Mouse (Mus musculus) lung, adult 18-20 months (tissue): ENCODE measurements at regions not wholly inside any gene's neighbourhood (a gene's known extent, or its start where the extent isn't known, plus 50 kb on each side); places are given as distances from the start of the nearest gene placed in this dataset.

ENCODE experiments used
- DNase-seq, 2 experiments: peaks; one replicate each; pipeline ENCODE4 v3.0.0; 2022; ENCODE audit warnings: mixed read lengths in 2 of 2

DNA sequence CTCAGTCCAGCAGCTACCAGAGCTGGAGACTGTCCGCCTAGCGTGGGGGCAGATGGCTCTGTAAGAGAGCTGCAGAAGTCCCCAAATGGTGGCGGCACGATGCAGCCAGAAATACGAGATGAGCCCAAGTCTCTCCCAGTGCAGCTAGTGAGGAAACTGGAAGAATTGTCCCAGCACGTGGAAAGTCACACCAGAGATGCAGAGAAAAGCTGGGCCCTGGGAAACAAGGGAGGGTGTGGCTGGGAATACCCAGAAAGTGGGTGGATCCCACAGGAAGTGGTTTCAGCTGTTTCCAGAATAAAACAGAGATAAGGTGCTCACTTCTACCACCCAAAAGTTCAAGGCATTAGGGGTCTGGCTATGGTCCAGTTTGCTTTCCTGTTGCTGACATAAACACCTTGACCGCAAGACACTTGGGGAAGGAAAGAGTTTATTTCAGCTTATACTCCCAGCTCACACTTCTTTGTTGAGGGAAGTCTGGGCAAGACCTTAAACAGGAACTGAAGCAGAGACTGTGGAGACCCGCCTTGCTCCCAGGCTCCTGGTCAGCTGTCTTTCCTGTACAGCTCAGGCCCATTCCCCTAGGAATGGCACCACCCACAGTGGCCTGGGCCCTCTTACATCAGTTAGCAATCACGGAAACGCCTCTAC, 184.5 kb upstream of the Jmjd1c start:
- peak; percentile 77 to 84 for DNase-seq

DNA sequence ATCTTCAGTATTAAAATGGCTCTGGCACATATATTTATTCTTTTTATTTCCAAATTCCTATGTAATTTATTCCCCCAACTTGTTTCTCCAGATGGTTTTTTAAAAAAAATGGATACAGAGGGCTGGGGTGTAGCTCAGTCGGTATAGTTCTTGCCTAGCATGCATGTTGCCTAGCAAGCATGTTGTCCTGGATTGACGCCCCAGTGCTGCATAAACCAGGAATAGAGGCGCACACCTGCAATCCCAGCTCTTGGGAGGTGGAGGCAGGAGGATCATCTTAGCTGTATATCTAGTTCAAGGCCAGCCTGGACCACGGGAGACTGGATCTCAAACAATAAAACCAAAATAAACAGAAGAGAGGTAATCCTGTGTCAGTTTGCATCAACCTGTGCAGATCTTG, 183.5 kb upstream of the Jmjd1c start:
- no peak for DNase-seq

DNA sequence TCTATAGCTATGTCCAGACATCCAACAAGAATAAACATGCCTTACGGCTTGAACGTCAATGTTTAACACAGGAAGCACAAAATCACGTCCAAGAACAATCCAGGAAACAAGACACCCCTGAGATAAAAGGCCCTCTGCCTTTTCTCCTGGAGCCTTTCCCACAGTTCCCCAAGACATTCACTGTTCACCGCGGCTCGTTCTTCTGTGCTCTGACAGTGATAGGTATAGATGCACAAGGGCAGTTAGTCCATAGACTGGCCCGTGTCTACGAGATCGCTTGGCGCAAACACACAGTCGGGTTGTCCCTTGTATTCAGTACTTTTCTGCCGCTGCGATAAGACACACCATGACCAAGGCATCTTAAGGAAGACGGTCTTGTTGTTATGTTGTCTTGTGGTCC, 182.7 kb upstream of the Jmjd1c start:
- no peak for DNase-seq

DNA sequence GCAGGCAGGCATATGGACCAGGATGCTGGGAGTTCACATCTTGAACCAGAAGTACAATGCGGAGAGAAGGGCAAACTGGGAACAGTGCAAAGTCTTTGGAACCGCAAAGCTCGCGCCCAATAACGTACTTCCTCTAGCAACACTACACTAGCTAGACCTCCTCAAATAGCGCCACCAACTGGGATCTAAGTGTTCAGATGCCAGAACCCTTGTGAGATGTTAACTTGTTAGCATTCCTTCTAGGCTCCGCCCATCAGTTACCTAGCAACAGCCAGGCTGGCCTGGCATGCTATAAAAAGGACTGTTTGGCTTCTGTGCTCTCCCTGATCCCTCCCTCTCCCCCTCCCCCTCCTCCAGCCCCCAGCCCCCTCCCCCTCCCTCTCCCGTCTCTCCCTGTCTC, 182.3 kb upstream of the Jmjd1c start:
- peak; percentile 40 to 73 for DNase-seq

DNA sequence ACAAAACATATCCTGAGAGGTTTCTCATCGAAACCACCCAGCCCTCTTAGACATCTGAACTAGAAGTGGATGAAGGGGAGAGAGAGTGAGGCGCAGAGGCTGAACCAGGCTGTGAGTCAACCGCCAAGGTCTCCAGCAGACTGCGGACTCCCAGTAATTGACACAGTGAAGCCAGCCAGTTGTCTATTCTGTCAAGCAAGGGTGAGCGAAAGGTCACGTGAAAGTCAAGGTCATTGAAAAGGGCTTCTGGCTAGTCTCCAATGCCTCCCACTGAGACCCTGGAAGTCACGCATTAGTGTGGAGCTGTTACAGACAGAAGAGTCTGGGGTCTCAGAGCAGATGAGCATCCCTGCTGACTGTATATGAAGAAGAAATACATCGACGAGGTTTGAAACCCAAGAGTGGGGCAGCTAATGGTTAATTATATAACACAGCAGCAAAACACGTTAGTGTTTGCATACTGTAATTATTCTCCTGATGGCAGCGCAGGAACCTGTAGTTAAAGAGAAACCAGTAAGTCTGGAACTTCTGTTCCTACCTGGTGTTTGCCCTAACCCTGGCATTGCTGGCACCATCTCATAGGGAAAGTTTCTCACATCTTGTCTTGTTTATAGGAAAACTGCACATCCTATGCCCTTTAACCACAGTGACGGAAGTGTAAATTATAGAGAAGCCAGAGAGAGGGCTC, 181.5 kb upstream of the Jmjd1c start:
- no peak for DNase-seq

DNA sequence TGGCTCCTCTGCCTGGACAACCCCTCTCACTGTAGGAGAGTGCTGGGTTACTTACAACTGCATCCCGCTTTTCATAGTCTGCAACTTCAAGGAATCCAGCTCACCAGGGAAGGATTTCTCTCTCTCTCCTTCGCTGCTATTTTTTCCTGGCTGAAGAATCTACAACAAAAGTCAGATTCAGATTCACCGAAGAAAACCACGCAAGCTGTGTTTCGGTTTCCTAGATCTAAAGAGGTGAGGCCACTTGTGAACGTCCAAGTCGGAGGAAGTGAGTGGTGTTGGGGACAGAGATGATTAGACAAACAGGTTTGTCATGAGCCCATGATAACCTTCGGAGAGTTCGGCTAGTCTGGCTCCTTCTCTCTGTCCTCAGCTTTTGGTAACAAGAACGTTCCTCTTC, 180.1 kb upstream of the Jmjd1c start:
- DNase-seq = no peak

DNA sequence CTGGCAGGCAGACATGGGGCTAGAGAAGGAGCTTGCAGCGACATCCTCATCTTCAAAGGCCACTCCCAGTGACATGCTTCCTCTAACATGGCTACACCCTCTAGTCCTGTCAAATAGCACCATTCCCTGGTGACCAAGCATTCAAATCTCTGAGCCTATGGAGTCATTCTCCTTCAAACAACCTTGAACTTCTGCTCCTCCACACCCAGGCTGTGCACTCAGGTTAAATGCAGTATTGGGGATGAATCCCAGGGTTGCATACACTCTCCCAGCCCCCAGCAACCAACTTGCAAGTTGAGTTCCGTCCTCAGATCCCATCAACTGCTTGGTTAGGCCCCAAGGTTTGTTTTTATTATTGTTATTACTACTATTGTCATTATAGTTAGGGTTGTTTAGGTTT, 178.2 kb upstream of the Jmjd1c start:
- DNase-seq = no peak

DNA sequence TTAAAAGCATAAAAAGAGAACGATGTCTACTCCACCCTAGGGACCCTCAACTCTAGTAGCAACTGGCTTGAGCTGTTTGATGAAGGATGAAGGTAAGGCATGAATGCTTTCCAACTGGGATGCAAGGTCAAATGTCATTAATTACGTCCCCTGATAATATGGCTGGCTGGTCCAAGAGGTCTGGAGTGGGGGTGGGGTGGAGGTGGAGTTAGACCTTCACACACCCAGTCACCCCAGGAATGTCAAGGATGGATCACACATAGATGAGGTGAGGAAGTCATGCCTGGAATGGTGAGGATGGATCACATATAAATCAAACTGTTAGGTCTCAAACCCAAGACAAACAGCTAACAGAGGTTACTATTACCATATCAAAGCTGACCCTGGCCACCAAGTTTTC, 177.2 kb upstream of the Jmjd1c start:
- DNase-seq = no peak

DNA sequence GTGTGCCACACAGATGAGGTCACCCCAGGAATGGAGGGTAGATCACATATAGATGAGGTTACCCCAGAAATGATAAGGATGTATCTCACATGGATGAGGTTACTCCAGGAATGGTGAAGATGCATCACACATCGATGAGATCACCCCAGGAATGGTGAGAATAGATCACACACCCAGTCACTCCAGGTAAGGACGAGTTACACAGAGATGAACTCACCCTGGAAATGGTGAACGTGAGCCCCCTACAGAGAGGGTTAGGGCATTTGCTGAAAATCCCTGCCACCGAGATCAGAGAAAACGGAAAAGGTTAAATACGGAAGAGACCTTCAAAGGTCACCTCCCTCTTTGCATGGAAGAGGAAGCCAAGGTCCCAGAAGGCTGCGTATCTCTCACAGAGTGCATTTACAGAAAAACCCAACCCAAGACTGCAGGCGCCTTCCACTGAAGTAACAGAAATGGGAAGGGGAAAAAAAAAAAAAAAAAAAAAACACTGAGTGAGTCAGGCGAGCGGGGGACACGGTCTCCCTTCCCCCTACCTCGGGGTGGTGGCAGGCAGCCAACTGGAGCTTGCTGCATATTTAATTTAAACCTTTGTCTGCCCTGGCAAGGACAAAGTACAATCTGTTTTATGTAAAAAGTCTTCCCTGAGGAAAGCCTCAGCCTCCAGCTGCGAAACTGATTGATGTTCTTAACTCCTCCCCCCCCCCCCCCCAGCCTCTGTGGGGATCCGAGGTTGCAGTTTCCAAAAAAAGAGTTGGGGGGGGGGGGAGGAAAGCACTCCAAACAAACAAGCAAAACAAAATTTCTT, 175.8 kb upstream of the Jmjd1c start:
- peak; percentile 66 to 71 for DNase-seq

DNA sequence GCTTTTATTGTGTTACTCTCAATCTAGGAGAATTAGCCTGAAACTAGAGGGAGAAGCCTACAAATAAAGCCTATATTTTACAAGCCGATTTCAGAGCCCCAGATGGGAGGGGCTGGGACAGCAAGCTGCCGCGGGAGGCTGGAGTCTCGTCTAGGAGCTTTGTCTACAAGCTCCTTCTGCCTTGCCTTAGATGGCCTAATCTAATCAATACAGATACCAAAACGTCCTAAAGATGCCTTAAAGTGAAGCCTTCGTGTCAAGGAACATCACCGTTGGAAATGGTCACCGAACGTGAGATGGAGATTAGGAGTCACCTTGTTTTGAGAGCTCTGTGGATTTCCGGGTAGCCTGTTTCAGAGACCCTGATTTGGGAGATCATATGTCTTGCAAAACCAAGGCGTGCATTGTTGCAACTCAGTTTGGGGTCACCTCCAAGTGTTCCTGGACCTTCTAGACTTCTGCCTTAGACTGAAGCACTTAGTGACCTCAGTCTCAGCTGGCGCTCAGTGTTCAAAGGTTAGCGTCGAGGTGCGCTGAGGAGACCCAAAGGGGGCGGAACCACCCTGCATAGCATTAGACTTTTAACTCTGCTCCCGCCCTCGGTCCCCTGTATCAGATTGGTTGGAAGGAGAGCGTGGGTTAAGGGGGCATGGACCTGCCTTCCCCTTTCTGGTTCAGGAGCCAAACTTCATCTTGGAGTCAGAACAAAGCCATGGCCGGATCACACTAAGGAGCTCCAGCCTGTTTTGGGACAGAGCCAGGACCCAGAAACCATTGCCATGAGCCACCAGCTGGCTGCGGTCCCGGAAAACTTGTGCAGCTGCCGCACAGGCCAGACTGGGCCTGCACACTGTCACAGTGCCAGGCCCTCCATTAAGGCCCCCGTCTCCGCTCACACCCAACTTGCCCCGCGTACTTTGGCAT, 174.9 kb upstream of the Jmjd1c start:
- DNase-seq = peak; percentile 92 to 96

DNA sequence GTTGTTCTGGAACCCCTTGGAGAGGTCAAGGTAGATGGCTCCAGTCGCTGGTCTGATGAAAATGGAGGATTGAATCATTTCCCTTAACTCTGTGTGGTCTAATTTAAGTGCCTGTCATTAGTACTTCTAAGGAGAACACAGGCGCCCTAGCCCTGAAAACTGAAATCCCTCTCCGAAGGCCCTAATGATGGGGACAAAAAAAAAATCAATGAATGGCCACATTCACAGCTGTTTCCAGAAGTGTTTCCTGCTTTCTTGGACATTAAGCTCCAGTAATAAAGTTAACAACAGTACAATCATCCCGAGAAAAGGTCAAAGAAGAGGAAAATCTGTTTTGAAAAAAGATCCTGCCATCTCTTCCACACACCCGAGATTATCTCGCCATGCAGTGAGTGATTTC, 174.1 kb upstream of the Jmjd1c start:
- no peak for DNase-seq

DNA sequence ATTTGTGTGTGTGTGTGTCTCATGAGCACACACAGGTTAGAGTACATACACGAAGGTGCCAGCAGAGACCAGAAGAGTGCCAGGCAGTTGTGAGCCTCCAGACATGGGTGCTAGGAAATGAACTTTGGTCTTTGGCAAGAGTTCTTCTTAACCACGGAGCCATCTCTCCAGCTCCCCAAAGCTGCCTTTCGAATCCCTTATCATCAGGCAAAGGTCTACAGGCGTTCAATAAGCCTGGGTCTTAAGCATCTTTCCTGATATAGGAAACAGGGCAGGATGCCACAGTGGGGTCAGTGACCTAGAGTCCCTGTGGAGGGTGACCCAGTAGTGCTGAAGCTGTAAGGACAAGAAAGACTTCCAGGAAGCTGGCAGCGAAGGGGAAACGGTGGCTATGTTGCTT, 173.6 kb upstream of the Jmjd1c start:
- DNase-seq = no peak

DNA sequence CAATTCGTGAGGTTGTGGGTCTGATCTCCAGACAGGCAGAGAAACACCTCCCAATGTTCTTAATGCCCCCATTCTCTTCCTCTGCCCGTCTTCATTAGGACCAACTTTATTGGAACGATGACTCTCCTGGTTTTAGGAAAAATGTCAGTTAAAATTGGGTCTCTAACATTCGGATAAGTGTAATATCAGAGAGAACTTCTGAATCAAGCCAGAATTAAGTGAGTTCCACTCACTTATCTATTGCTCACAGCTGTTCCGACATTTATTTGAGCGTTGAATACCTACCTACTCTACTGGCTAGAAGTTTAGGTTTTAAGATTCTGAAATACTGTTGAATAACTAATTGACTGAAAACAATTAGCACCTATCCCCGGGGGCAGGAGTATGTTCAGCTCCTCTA, 172.0 kb upstream of the Jmjd1c start:
- DNase-seq = no peak

DNA sequence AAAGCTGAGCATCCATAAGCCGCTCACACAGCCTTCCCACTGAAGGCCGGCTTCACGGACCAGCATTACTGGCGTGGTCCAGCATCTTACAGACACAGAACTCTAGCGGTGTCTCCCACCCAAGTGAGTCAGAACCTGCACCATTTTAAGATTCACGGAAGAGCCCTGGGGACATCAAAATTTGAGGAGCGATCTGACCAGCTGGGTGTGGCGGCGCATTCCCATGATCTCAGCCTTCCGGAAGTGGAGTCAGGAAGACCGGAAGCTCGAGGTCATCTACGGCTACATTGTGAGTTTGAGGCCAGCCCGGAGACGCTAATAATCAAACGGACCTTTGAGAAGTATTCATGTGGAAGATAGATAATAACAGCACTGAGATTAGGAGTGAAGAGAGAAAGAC, 171.5 kb upstream of the Jmjd1c start:
- no peak for DNase-seq

DNA sequence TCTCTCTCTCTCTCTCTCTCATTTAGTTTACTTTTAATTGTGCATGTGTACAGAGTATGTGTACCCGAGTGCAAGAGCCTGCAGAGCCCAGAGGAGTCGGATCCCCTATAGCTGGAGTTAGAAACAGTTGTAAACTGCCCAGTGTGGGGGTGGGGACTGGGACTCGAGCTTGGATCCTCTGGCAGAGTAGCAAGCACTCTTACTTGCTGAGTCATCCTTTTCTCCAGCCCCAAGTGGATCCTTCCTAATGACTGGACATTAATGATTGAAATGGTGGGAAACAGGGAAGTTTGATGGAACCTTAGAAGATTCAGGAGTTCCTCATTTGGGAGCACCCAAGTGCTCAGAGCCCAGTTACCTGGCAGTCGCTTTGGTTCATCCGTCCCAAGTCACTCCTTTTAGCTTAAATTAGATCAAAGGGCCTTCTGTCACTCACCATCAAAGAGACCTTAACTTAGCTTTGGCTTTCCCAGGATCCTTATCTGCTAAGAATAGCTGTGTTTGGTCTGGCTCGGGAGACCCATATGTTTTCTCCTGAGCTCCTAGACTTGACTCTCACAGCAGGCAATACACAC, 170.3 kb upstream of the Jmjd1c start:
- no peak for DNase-seq

DNA sequence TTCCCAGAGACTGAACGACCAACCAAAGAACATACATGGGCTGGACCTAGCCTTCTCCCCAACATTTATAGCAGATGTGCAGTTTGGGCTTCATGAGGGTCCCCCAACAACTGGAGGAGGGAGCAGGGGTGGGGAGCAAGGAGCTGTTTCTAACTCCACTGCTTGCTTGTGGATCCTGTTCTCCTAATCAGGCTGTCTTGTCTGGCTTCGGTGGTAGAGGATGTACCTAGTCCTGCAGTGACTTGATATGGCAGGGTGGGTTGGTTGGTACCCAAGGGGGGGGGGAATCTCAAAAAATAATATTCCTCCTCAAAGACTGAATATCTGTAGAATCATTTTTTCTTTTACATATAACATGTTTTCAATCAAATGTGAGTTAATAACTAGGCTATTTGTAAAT, 168.3 kb upstream of the Jmjd1c start:
- DNase-seq = no peak

DNA sequence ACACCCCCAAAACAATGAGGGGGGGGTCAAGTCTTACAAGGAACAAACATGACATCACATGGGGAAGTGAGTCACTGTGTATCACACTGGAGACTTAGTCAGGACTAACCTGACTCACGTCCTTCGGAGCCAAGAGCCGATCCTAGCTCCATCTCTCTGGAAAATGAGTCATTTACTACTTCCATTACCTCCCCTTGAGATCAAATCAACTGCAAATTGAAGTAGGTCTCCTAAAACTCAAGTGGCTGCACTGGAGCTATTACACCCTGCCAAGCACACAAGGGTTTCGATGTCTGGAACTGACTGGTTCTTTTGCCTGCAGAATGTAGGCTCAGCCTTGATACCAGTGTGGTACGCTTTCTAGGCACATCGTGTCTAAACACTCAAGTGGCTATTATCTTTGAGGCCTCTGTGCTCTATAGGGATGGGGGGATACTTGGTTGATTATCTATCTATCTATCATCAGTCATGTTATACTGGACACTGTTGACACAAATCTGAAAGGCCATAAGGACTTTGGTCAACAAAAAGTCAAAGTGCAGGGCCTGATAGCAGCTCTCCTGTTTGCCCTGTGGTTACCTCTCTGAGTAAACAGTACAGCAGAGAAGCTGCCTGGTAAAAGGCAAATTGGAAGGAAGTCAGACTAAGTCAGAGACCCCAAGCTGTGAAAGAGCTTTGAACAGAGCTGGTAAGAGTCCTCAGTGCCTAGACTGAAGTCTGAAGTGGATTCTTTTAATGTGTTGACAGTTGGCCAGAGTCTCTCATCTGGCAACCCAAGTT, 167.5 kb upstream of the Jmjd1c start:
- peak; percentile 60 to 78 for DNase-seq

DNA sequence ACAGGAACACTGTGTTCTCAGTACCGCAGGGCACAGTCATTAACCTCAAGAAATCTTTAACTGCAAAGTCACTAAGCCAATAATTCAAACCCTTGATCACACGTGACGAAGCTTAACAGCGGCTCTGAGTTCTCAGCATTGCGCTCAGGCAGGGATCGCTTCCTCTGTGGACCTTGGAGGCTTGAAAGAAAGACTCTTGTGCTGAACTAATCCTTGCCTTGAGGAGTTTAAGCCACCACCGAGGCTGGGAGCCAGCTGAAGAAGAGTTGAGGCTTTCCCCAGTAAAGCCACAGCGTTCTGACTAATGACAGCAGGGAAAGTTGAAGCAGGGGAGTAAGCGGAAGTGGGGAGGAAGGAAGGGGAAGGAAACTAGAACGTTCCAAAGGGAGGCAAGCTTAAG, 165.4 kb upstream of the Jmjd1c start:
- DNase-seq = peak in 1 of 2 experiments; percentile 28

DNA sequence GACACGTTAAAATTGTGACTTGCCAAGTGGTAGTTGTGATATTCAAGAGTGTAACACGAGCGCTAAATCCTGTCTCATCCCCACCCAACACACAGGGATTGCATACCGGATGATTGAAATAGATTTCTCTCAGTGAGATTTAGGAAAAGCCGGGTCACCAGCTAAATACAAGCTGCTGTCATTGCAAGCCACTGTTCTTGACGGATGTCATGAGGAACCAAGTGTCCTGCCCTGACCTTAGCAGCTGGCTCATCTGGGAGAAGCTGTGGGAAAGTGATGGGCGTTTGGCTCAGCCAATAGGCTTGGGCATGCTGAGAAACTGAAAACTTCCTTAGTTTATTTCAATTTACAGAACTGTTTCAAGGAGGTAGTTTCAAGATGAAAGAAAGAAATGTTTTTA, 164.4 kb upstream of the Jmjd1c start:
- peak; percentile 45 to 52 for DNase-seq

DNA sequence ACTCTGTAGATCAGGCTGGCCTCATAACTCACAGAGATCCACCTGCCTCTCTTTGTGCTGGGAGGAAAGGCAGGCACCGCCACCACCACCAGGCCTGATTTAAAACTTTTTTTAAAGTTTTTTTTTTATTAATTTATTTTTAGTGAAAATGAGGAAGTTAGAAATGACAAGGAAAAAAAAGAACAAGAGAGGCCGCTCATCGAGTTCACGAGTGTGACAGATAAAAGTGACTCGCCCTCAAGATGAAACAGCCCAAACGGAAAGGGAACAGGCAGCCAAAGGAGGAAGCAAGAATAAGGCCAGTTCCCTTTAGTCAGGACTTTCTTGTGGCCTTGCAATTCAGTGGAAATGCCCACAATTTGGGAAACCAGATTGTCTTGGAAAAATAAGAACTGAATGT, 163.4 kb upstream of the Jmjd1c start:
- DNase-seq = peak in 1 of 2 experiments; percentile 40

DNA sequence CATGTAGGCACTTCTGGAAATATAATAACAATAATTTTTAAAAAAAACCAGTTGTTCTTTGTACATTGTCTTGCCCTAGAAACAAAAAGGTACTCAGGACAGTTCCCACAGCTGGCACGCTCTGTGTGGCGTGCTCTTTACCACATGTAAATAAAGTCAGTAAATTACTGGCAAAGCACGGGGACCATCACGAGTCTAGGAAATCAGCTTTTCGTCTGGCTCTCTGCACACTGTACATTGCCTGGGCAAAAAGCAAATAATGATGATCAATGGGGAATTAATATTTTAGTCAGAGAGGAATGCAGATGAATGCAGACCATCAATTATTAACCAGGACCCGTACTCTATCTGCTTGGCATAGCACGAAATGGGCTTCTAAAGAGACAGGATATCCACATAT, 162.2 kb upstream of the Jmjd1c start:
- DNase-seq = no peak

DNA sequence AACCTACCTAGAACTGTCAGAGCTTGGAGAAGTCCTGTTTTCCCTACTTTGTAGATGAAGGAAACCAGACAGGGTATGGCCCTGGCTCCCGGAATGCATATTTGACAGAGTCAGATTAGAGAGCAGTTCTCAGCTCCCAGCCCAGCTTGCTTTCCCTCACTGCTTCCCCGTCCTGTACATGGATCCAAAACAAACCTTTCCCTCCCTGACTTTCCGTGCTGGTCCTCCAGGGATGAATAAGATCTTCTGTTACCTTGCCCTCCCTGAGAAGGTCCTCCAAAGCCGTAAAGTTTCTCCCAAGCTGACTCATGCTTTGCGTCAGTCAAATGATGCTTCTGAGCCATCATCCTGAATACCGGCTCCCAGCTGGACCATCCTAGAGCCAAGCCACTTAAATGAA, 160.2 kb upstream of the Jmjd1c start:
- no peak for DNase-seq
